Mouse (Mus musculus): Measurements from ENCODE around the gene Ergic1.

Ergic1 gene

GRCm38 (mm10) chr17:26572265-26572664 lies 11.0 kb downstream of the Ergic1 start:
- in situ Hi-C loops (cut with MboI, MseI): no loop called here

GRCm38 (mm10) chr17:26574118-26574517 lies 12.8 kb downstream of the Ergic1 start:
- in situ Hi-C loops (cut with MboI, MseI): no loop called here

GRCm38 (mm10) chr17:26574701-26575100 lies 13.4 kb downstream of the Ergic1 start:
- in situ Hi-C loops (cut with MboI, MseI): no loop called here

- in situ Hi-C loops (cut with MboI, MseI): no loop called here
Observed at GRCm38 (mm10) chr17:26575786-26576690, 14.7 kb downstream of the Ergic1 start.

- in situ Hi-C loops (cut with MboI, MseI): no loop called here
Observed at GRCm38 (mm10) chr17:26576833-26577232, 15.5 kb downstream of the Ergic1 start.

GRCm38 (mm10) chr17:26577309-26577708 lies 16.0 kb downstream of the Ergic1 start:
- in situ Hi-C loops (cut with MboI, MseI): no loop called here

- in situ Hi-C loops (cut with MboI, MseI): no loop called here
Observed at GRCm38 (mm10) chr17:26578162-26578561, 16.9 kb downstream of the Ergic1 start.

GRCm38 (mm10) chr17:26578771-26579170 lies 17.5 kb downstream of the Ergic1 start:
- in situ Hi-C loops (cut with MboI, MseI): no loop called here

GRCm38 (mm10) chr17:26579396-26579795 lies 18.1 kb downstream of the Ergic1 start:
- in situ Hi-C loops (cut with MboI, MseI): no loop called here

- in situ Hi-C loops (cut with MboI, MseI): no loop called here
Observed at GRCm38 (mm10) chr17:26580873-26581401, 19.6 kb downstream of the Ergic1 start.

- in situ Hi-C loops (cut with MboI, MseI): no loop called here
Observed at GRCm38 (mm10) chr17:26582297-26582696, 21.0 kb downstream of the Ergic1 start.

- in situ Hi-C loops (cut with MboI, MseI): no loop called here
Observed at GRCm38 (mm10) chr17:26583056-26583455, 21.8 kb downstream of the Ergic1 start.

GRCm38 (mm10) chr17:26583606-26584005 lies 22.3 kb downstream of the Ergic1 start:
- in situ Hi-C loops (cut with MboI, MseI): no loop called here

GRCm38 (mm10) chr17:26584063-26584462 lies 22.8 kb downstream of the Ergic1 start:
- in situ Hi-C loops (cut with MboI, MseI): no loop called here

- in situ Hi-C loops (cut with MboI, MseI): no loop called here
Observed at GRCm38 (mm10) chr17:26584558-26585136, 23.4 kb downstream of the Ergic1 start.

GRCm38 (mm10) chr17:26587961-26588487 lies 26.7 kb downstream of the Ergic1 start:
- in situ Hi-C loops (cut with MboI, MseI): no loop called here

- in situ Hi-C loops (cut with MboI, MseI): no loop called here
Observed at GRCm38 (mm10) chr17:26592510-26592909, 31.2 kb downstream of the Ergic1 start.

- in situ Hi-C loops (cut with MboI, MseI): no loop called here
Observed at GRCm38 (mm10) chr17:26593199-26593598, 31.9 kb downstream of the Ergic1 start.

- in situ Hi-C loops (cut with MboI, MseI): no loop called here
Observed at GRCm38 (mm10) chr17:26594171-26594570, 32.9 kb downstream of the Ergic1 start.

GRCm38 (mm10) chr17:26594958-26595357 lies 33.7 kb downstream of the Ergic1 start:
- in situ Hi-C loops (cut with MboI, MseI): no loop called here

- in situ Hi-C loops (cut with MboI, MseI): no loop called here
Observed at GRCm38 (mm10) chr17:26595448-26596167, 34.3 kb downstream of the Ergic1 start.

- in situ Hi-C loops (cut with MboI, MseI): no loop called here
Observed at GRCm38 (mm10) chr17:26596168-26596658, 34.9 kb downstream of the Ergic1 start.
